ENCODE assay signal across 30 mouse cellular contexts in the genomic region with DNA sequence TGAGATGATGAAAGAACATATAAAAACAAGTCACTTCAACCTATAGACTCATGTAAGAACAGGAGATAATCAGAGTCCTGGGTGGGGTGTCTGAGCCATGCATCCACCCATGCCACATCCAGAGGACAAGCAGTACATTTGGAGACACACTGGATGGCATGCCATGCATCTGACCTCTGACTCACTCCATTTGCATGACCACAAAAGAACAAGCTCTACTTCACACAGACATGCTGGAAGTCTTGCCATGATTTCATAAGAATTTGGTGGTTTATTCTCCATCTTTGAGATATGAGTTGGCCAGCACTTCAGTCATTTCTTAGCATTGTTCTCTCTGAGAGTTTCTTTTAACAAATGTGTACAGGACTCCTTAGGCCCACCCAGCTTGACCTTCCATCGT.
DNase-seq lines count a peak whose midpoint lies in the region; ATAC-seq and TF ChIP-seq lines count a peak whose summit lies in the region.
"Had no signal": no experiment of that assay in that cellular context is flagged by ENCODE, and none has a peak within 500 bp of the region (broad histone marks: within the 10 kb centered on the region; RNA-seq: fewer than 3 reads in every experiment).

No protein-coding gene starts in this region.

- in situ Hi-C loops in Patski (cut with MboI; ENCODE audit: low pct_unique_long_range_greater_than_20kb): no loop called here

- no peak overlapping the region for H3K4me2 ChIP-seq in intestine, embryonic 15.5 days (replicated peaks)
- H3K4me2 ChIP-seq: embryonic facial prominence, embryonic 12.5 days; embryonic facial prominence, embryonic 15.5 days; forebrain, embryonic 13.5 days; heart, embryonic 13.5 days; hindbrain, embryonic 14.5 days had no signal

- peak; percentile 56 for DNase-seq in Patski (ENCODE audit: low read depth, low spot score)
- DNase-seq in fibroblast of lung, adult 2 months (ENCODE audit: low read depth): peak; percentile 80
- DNase-seq in adrenal gland, postnatal 36 days: no peak
- DNase-seq in yolk sac, embryonic 10.5 days (ENCODE audit: low spot score): no peak
- DNase-seq: adrenal gland, adult 8-10 months; adrenal gland, postnatal 25 days; B cell, adult 2 months; cerebellum, adult 18-20 months; cerebellum, adult 9-10 months; cerebellum, postnatal 14 days; gastrocnemius, postnatal 10 days; gastrocnemius, postnatal 36 days; heart, adult 2 months; heart, postnatal 14 days; heart, postnatal 4 days had no signal

- no peaks in the 10 kb centered on the region for H3K4me1 ChIP-seq in intestine, embryonic 15.5 days (replicated peaks)
- H3K4me1 ChIP-seq: embryonic facial prominence, embryonic 12.5 days; embryonic facial prominence, embryonic 15.5 days; forebrain, embryonic 10.5 days; forebrain, embryonic 13.5 days; heart, embryonic 10.5 days; heart, embryonic 13.5 days had no signal

- no peaks in the 10 kb centered on the region for H3K36me3 ChIP-seq in C2C12 (ENCODE audit: control insufficient read depth, insufficient read depth)
- H3K36me3 ChIP-seq in intestine, embryonic 15.5 days: no peaks in the 10 kb centered on the region
- H3K36me3 ChIP-seq: embryonic facial prominence, embryonic 12.5 days; embryonic facial prominence, embryonic 15.5 days; forebrain, embryonic 10.5 days; heart, embryonic 10.5 days; heart, embryonic 13.5 days had no signal

- no peak overlapping the region for H3K9ac ChIP-seq in intestine, embryonic 15.5 days
- H3K9ac ChIP-seq: embryonic facial prominence, embryonic 12.5 days; embryonic facial prominence, embryonic 15.5 days; forebrain, embryonic 13.5 days; heart, embryonic 13.5 days; hindbrain, embryonic 14.5 days had no signal

- POLR2A ChIA-PET in Patski (lab: Charles Lee): no interaction called here

- no peaks in the 10 kb centered on the region for H3K79me3 ChIP-seq in C2C12 (ENCODE audit: low read depth)

- H3ac ChIP-seq in C2C12 (ENCODE audit: control insufficient read depth, insufficient read length, low read depth): no peak overlapping the region

- 76% methylated on average over 1 of the region's 1 CpGs for WGBS in intestine, embryonic 15.5 days

- H3K27me3 ChIP-seq in C2C12 (ENCODE audit: control insufficient read depth, insufficient read depth, insufficient read length) (no peaks in the 10 kb centered on the region), Patski (no peaks in the 10 kb centered on the region)
- no peaks in the 10 kb centered on the region for H3K27me3 ChIP-seq in intestine, embryonic 15.5 days (replicated peaks)
- H3K27me3 ChIP-seq: embryonic facial prominence, embryonic 12.5 days; embryonic facial prominence, embryonic 15.5 days; forebrain, embryonic 13.5 days; heart, embryonic 13.5 days had no signal

- H3K4me3 ChIP-seq in C2C12 (ENCODE audit: insufficient read depth, poor library complexity, severe bottlenecking): no peak overlapping the region
- no peak overlapping the region for H3K4me3 ChIP-seq in intestine, embryonic 15.5 days (replicated peaks)
- H3K4me3 ChIP-seq: embryonic facial prominence, embryonic 12.5 days; embryonic facial prominence, embryonic 15.5 days; erythroblast, embryonic 14.5 days; forebrain, embryonic 10.5 days; forebrain, embryonic 13.5 days; heart, adult 2 months; heart, embryonic 10.5 days; heart, embryonic 13.5 days had no signal

- peak; percentile 98 for ATAC-seq in Patski
- no peak for ATAC-seq in intestine, embryonic 15.5 days
- ATAC-seq: CD4-positive, CD25-positive, alpha-beta regulatory T cell, adult 4 months; forebrain, embryonic 13.5 days; forebrain, embryonic 16.5 days; hindbrain, postnatal 0 days; inflammation-experienced regulatory T-cells, adult 6 months; intestine, postnatal 0 days had no signal

- H3K27ac ChIP-seq in intestine, embryonic 15.5 days: no peak overlapping the region
- H3K27ac ChIP-seq: embryonic facial prominence, embryonic 12.5 days; embryonic facial prominence, embryonic 15.5 days; forebrain, embryonic 10.5 days; forebrain, embryonic 13.5 days; heart, adult 2 months; heart, embryonic 10.5 days; heart, embryonic 13.5 days; hindbrain, embryonic 14.5 days; hindbrain, postnatal 0 days had no signal

- no peaks in the 10 kb centered on the region for H3K9me3 ChIP-seq in intestine, embryonic 15.5 days
- H3K9me3 ChIP-seq: embryonic facial prominence, embryonic 12.5 days; embryonic facial prominence, embryonic 15.5 days; forebrain, embryonic 10.5 days; forebrain, embryonic 13.5 days; heart, embryonic 10.5 days; heart, embryonic 13.5 days had no signal

- CTCF ChIA-PET in Patski (lab: Charles Lee): no interaction called here

- TF ChIP-seq CTCF in C2C12 (IDR thresholded peaks at IDR 0.05; ENCODE audit: control insufficient read depth, insufficient read depth, insufficient read length) (no peak), Patski (IDR thresholded peaks at IDR 0.05) (no peak)

- H3K79me2 ChIP-seq in C2C12 (ENCODE audit: control insufficient read depth, insufficient read depth): no peaks in the 10 kb centered on the region

TF ChIP-seq in C2C12, 6 proteins besides CTCF, POLR2A, EP300 and RAD21:
- TF ChIP-seq FOSL1 (IDR thresholded peaks at IDR 0.05; ENCODE audit: insufficient read depth, low read length, poor library complexity, severe bottlenecking) (peak; percentile 36), CEBPB (IDR thresholded peaks at IDR 0.05; ENCODE audit: low read depth) (peak; percentile 79), MAX (IDR thresholded peaks at IDR 0.05) (no peak), MYOG (IDR thresholded peaks at IDR 0.05; ENCODE audit: control insufficient read depth, extremely low read depth, insufficient read length) (no peak), MYOD1 (IDR thresholded peaks at IDR 0.05; ENCODE audit: control insufficient read depth, insufficient read length, low read depth) (peak; percentile 31), USF1 (IDR thresholded peaks at IDR 0.05; ENCODE audit: low read depth) (no peak)

Comparison
In these comparisons a context has a peak if more than half of its experiments do, and no peak if none do; other contexts are left out.
1. DNase-seq: peak in Patski (single experiment) and fibroblast of lung, adult 2 months (single experiment); none in adrenal gland, postnatal 36 days (0 of 2) and yolk sac, embryonic 10.5 days (single experiment).